Mouse (Mus musculus): Measurements from ENCODE around the gene Tspan9.

Gene Tspan9

DNA sequence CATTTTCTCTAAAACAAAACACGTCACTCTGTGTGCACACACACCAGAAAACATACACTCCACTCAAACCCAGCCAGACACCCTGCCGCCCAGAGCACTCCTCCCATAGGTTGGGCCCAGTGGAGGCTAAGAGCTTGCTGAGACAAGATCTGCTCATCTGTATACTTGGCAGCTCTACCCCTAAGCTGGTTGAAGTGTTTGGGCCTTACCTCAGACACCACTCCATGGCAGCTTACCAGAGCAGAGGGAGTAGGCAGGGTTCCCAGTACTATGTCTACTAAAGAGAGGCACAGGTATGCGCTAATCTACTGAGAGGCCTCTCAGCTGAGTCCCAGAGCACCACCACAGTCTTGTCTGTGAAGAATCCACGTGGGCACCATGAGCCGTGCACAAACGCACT is 10.8 kb downstream of the Tspan9 start:
- DNase-seq: no peak

DNA sequence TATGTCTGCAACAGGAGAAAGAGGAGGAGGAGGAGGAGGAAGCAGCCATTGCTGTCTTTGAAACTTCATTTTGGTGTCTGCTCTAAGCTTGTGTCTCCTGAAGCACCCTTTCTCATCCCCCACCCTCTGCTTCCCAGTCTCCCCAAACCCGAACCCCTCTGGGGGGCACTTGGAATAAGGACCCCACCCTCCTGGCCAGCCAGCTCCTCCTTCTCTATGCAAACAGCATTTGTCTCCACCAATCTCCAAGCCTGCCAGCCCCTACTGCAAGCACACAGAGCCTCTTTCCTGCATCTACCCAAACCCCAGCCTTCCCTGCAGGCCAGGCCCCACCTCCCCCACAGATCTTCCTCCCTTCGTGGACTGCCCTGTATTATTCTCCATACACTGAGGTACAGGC is 12.0 kb downstream of the Tspan9 start:
- no peak for DNase-seq

DNA sequence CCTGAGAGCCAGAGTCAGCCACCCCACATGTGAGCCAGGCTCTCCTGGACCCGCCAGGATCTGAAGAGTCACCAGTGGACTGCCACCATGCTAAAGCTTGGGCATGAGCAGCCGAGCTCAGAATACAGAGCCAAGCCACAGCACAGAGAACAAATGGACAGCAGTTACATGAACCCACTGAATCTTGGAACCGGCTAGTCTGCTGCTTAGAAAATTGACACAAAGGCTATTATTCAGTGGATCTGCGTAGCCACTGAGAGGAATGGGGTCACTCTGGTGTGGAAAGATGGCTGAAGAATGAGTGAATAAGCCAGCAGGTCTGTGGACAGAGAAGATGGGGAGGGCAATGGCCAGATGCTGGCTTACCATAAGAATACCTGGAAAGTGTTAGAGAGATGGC is 12.7 kb downstream of the Tspan9 start:
- no peak for DNase-seq

DNA sequence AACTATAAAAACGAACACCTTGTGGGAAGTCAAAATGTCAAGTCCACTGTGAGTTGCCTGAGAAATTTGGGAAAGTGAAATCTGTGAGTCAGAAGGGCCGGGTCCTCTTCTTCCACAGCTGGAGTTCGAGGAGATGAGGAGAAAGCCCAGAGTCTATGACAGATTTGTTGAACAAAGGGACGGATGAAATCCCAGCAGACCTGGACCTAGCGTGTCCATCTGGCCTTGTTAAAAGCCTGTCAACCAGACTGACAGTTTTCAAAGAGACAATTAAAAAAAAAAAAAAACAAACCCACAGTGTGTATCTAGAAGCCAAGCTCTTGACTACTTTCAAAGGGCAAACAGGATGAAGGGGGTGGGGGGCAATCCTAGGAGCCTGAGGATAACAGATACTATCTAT is 14.0 kb downstream of the Tspan9 start:
- DNase-seq: no peak

DNA sequence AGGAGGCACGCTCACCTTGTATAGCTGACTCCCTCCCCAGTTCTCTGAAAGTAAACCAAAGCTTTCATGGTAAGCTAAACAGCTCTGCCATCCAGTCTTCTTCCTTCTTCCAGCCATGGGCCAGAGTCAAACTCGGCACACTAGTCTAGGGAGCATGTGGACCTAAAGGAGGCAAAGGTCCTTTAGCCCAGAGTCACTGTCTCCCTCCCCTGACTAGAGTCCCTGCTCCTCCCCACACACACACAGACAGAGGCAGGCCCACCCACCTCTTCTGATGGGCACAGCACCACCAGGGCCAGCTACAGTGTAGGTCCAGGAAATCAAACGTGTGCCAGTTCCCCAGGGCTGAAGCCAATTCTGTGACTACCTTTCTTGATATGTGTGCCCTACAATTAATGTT is 16.1 kb downstream of the Tspan9 start:
- no peak for DNase-seq

DNA sequence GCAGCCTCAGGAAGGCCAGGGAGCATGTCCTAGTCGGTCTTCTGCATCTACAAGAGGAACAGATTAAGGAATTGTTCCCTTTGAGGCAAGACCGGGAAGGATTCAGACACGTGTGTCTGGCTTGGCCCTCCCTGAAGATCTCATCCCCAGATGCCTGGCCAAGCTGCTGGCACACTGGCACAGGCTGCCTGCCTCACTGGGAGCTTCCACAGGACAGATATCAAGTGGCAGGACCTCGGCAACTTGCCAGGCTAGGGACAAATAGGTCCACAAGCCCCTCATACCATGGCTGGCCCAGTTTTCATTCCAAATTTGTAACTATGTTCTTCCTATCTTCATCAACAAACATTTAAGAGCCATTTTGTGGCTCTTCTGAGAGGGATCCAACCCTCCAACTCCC is 16.5 kb downstream of the Tspan9 start:
- DNase-seq: no peak

DNA sequence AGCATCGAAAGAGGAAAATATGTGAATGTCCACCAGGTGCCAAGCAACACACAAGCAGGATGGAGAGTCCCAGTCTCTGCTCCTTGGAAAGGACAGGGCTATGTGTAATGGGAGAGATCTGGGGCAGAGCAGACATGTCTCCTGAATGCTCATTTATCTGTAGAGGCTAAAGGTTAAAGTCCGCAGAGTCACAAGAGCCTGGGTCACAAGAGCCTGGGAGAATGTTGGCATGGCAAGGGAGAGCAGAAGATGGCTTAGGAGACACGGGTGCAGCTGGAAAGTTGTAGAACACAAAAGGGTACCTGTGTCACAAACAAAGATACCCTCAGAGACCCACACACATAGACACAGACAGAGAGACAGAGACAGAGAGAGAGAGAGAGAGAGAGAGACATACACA is 17.9 kb downstream of the Tspan9 start:
- peak; percentile 64 to 78 for DNase-seq

DNA sequence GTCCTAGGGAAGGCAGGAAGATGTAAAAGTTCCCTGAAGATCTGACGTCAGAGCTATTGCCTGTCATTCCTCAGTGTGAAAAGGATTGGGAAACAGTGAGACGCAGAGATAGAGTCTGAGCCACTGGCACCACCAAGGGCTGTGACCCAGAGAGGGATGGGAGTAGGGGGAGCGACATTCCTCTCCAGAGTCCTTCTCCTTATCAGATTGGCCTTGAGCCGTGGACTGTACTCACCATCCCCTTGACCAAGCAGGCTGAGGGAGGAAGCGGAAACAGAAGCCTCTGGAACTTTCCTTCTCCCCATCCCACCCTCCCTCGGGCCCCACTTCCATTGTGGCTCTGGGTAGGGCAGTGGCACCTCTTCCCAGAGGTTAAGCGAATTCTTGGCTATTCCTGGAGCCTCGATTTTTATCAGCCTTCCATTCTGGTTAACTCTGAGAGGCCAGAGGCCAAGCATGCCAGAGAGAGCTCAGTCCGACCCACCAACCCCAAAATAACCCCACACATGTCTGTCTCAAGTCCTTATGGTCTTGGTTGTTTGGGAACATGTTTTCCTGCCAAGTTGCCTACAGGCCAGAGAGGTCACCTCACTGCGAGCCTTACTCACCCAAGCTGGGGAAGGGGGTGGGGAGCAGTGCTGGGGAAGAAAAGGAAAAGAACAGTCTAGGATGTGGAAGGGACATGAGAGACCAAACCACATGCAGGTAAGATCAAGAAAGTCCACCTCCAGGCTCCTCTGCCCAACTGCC is 19.0 kb downstream of the Tspan9 start:
- peak; percentile 76 to 92 for DNase-seq

DNA sequence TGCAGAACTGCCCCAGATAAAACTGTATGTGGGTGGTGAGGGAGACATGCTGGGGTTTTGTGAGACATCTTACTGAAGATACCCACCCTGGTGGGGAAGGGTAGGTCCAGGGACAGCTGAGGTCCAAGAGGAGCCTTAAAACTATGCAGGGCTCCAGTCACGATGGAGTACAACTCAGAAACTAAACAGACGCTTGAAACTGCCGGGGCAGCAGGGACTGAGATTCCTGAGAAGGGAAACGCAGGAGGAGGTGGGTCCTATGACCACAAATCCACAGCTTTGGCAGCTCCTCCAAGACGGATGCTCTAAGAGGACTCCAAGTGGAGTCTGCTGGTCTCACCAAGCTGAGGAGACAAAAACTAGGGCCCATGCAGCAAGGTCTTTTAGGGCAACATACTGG is 21.3 kb downstream of the Tspan9 start:
- peak in 1 of 2 experiments; percentile 36 for DNase-seq

DNA sequence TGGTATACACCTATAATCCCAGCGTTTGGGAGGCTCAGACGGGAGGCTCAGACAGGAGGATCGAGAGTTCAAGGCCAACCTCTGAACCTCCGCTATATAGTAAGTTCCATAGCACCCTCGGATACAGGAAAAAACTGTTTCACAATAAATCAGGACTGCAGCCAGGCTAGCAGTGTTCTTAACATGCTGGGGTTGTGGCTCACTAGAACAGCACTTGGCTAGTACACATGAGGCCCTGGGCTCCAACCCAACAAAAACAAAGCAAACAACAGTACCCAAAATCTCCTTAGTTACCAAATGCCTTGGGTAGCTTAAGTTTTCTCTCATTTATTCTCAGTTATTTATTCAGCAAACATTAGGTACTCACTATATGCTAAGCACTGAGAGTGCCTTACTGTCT is 21.7 kb downstream of the Tspan9 start:
- DNase-seq: peak; percentile 69 to 71

DNA sequence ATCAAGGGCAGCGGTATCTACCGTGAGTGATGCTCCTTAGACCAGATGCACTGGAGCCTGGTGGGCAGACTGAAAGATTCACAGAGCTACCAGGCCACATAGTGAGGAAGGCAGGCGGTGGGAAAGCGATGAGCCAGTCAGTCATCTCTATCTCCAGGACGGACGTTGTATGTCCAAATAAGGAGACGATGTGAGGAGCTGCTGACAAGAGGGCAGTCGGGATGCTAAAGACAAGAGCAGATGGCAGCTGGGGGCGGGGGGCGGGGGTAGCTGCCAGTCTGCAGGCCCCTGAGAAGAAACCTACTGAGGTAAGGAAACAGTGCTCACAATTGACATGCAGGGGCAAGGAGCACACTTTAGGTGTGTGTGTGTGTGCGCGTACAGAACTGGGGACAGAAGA is 22.6 kb downstream of the Tspan9 start:
- DNase-seq: no peak

DNA sequence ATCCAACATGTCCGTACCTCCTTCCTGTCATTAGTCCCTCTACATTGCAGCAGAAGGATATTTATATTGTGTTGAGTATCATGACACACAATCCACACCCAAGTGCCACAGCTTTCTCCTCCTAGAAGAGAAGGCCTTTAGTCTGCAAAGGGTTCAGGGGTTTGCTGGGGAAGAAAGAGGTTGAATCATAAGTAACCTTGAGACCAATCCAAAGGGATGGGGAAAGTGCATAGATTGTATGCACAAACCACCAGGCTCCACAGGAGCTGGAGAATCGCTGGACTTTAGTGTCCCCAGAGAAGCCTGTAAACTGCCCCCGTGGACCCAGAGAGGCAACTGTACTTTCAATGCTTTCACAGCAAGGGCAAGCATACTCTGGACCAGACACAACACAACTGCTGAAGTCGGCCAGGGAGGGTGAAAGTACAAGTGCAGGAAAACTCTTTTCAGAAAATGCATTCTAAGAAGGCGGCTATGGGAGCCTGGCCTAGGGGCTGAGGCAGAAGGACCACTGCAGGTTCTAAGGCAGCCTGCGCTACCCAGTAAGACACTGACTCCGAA is 24.6 kb downstream of the Tspan9 start:
- DNase-seq: peak; percentile 68 to 77

DNA sequence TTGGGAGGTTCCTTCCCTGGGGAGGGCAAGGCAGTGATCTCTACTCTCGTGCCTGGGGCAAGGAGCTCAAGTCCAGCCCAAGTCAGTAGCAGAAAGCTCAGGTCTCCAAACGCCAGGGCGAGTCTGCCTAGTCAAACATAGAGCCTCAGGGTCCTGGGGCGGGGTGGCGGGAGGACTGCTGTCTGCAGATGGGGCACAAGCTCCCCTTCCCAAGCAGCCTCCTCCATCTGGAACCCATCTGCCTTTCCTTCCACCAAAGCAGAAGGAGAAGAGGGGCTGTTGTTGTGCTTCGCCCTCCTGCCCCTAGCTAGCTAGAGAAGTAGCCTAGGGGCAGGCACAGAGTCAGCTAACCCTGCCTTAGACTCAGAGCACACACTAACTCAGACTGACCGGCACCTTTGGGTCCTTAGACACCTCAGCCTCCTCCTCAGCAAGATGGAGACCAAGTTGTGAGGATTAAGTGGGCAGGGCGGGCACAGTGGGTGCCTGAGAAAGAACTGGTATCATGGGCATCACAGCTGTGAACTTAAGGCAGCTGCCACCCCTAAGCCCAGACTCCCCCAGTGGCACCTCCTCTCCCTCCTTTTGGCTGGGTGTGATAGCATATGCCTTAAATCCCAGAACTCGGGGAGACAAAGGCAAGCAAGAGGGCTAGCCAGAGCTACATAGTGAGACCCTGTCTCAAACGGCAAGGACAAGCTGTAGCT is 26.4 kb downstream of the Tspan9 start:
- DNase-seq: no peak

DNA sequence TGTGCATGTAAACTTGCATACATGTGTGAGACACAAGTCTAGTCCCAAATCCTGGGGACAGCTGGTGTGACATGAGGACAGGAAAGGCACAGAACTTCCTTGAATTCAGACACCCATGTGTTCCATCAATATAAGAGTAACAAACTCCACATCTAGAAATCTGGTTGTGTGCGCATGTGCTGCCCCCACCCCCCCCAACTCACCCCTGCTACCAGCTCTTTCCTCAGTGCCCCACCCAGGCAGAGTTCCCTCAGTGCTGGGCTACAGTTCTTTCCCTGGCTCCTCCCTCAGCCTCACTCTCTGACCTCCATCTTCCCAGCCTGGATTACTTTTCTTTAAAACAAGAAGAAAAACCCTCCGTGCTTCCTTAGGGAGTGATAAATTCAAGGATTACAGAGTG is 27.1 kb downstream of the Tspan9 start:
- DNase-seq: no peak

DNA sequence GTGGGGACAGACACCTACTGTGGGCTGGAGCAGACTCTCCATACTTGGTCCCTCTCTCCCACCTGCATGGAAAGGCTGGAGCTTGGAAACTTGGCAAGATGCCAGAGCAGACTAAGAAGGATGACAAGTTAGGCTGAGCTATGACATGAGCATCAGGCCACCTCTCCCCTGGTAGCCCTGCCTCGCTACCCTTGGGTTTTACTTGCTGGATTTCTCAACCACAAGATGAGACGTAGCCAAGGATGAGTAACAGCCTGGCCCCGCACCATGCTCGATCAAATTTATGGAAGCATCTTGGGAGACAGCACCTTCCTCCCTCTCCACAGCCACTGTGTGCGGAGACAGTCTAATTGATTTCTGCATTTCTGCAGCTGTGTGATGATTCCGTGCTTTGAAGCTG is 28.3 kb downstream of the Tspan9 start:
- DNase-seq: no peak

DNA sequence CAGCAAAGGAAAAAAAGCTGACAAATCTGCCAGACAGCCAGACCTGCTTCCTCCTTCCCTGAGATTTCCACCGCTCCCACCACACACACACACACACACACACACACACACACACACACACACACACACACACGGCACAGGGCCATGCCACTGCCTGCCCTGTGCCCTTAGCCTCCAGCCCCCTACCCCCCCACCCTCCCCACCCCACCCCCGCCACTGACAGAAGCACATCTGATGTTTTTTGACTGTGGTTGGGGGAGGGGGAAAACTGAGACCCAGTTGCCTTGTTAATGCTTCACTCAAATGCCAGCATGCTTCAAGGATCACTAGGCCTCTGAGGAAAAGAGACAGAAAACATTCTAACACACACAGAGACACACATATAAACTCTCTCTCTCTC is 30.8 kb downstream of the Tspan9 start:
- peak; percentile 64 to 73 for DNase-seq

DNA sequence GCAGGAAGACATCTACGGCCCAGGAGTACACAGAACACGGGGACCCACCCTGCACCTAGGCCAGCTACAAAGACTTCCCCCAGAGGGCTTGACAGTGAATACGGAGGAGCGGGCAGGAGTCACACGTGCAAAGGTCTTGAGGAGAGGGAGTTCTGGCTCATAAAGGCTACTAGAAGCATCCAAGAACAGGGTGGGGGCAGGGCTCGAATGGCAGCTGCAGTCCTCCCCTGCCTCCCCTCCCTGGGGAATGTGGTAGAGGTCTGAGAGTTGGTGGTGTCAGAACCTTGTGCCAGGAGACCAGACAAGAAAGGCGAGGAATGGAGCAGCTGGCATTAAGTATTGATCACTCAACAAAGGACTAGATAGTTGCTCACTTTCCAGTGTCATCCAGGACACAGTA is 31.6 kb downstream of the Tspan9 start:
- DNase-seq: peak in 1 of 2 experiments; percentile 69

DNA sequence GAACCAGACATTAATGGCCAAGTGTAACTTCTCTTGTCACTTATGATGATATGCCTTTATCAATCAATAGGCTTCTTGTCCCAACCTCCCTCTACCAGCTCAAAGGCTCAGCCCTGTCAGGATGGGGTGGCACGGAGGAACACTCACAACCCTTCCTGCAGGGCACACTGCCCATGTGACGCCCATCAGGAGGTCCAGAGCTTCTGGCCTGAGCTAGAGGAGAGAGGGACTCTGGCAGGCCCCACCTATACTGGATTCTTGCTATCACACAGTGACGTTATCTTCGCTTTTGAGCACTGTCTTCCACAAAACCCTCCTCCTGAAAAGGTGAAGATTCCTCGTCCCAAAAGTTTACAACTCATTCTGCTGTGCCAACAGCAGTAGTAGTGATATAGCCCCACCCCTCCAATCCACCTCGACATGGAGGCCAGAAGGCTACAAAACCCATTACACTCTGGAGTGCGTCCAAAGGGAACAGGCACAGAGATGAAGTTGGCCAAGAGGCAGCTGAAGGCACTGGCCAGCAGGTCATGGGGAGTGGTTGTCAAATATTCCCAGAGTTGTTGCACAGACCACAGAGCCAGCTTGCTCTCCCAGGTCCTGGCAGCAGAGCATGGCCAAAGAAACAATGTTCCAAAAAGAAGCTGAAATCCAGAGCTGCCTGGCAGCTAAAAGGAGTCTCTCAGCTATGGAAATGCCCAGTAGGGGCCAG is 34.9 kb downstream of the Tspan9 start:
- peak; percentile 84 to 94 for DNase-seq

DNA sequence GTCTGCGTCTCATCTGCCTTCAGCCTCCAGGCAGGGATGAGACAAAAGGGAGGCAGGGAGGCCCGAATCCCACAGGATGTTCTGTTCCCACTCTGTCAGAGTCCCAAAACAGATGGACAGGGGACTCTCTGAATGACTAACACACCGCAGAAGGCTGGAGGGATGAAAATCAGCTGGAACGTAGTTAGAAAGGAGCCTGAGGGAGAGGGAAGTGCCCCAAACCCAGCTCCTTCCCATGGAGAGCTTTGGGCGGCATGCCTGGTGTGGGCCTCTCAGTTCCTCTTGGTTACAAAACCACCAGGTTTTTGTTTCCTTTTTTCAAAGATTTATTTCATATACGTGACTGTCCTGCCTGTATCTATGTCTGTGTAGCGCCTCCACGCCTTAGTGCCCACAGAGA is 35.7 kb downstream of the Tspan9 start:
- DNase-seq: no peak

DNA sequence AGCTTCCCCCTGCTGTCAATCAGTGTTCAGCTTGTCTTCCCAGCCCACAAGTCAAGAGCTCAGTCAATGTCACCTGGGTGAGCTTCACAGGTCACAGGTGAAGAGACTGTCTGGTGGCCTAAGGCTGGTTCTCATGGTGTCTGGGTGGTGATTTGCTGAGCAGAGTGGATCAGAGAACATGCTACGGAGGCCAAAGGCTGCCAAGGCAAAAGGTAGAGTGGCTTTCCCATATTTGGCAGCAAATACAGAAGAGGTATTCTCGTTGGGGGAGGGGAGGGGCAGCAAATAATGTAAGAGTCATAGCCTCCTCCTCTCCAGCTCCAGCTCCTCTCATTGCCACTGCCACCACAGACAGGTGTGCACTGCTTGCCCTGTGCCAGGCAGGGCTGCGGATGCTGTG is 37.2 kb downstream of the Tspan9 start:
- peak in 1 of 2 experiments; percentile 57 for DNase-seq

DNA sequence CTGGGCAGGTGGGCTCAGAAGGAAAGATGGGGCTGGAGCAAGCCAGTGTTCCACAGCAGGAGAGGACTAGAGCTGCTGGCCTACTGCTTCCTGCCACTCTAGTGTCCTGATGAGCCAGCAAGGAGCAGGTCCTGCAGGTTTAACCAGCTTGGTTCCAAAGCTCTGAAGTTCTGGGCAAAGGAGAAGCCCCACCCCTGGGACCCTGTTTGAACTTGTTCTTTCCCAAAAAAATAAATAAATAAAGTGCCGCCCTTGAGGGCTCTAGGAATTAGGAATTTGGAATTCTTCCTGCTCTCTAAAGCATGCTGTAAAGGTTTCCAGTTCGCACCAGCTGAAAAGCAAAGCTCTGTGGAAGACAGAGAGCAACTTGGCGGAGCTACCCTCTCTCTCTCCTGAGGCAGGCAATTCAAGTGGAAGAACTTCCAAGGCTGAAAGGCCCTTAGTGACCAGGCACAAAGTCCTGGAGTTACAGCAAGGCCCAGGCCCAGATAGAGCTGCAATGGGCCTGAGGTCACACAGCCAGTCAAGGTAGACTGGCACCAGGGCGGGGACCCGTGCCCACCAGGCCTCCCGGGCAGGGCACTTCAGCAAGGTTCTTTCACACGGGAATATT is 38.6 kb downstream of the Tspan9 start:
- DNase-seq: peak; percentile 77 to 81

DNA sequence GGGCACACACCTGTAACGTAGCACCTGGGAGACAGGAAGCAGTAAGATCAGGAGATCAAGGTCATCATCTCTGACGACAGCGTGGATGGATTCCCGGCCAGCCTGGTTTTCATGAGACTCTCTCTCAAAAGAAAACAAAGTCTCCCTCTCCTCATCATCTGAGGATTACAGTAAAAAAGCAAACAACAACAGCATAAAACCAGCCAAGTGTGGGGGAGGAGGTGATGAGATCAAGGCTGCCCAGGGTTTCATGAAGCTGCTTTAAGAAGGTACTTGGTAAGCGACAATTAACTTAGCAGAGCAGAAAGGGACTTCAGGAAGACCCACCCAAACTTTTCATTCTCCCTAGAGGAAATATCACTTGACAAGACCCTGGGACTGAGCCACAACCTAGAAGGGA is 39.5 kb downstream of the Tspan9 start:
- DNase-seq: no peak
